Mouse (Mus musculus) small intestine, adult 2 months (tissue): ENCODE measurements around the gene Krt87. TPM values are rescaled to one million over a fixed set of nuclear protein-coding genes. Genes with fewer than 3 reads are reported as not detected.

ENCODE experiments used
- H3K27ac ChIP-seq: fragments of 200-500 bp; 2 replicates; pipeline ENCODE4 v1.5.1; 2012; ENCODE audit warnings: low read depth, low read length, control low read depth, inconsistent platforms; ENCODE audit not compliant: insufficient read depth
- H3K27me3 ChIP-seq: fragments of 200-500 bp; 2 replicates; pipeline ENCODE4 v1.6.1; 2012; ENCODE audit warnings: mild to moderate bottlenecking, moderate library complexity, low read length, inconsistent platforms; ENCODE audit not compliant: control insufficient read depth, insufficient read depth
- H3K36me3 ChIP-seq: fragments of 200-500 bp; 2 replicates; pipeline ENCODE4 v1.6.1; 2012; ENCODE audit warnings: mild to moderate bottlenecking, low read length, control low read depth, inconsistent platforms; ENCODE audit not compliant: control insufficient read depth, insufficient read depth
- H3K4me1 ChIP-seq: fragments of 200-500 bp; 2 replicates; pipeline ENCODE4 v1.6.1; 2012; ENCODE audit warnings: low read length, inconsistent platforms, mixed read lengths; ENCODE audit not compliant: control insufficient read depth, insufficient read depth, insufficient read length
- H3K4me3 ChIP-seq: fragments of 200-500 bp; 2 replicates; pipeline ENCODE4 v1.5.1; 2012; ENCODE audit warnings: low read depth, mild to moderate bottlenecking, control low read depth, inconsistent platforms, low read length, moderate library complexity
- CTCF ChIP-seq: fragments of 200-500 bp; IDR thresholded peaks from 2 replicates; pipeline ENCODE4 v1.5.1; 2012; ENCODE audit warnings: low read depth, mild to moderate bottlenecking, control low read depth, inconsistent platforms, low read length, moderate library complexity, mixed read lengths; ENCODE audit not compliant: insufficient replicate concordance, insufficient read length; ENCODE audit errors: extremely low read depth
- POLR2A ChIP-seq: fragments of 200-500 bp; IDR thresholded peaks from 2 replicates; pipeline ENCODE4 v1.6.1; 2012; ENCODE audit warnings: low read depth, mild to moderate bottlenecking, control low read depth, inconsistent platforms, low read length, moderate library complexity
- WGBS: fragments of 180-500 bp; shearing (Covaris S2); methylation state at CpG from one replicate; pipeline ENCODE4 v1.1.7; 2018; 5-methylcytosine and 5-hydroxymethylcytosine counted together
- polyA plus RNA-seq: library from polyadenylated mRNA; depleted of rRNA; stranded (reverse); fragments of >200 nt; gene quantifications from 2 replicates; pipeline ENCODE4 v1.2.3, GENCODE M21; 2012

Gene Krt87
- polyA plus RNA-seq, 1 experiment: 0.30 TPM

GRCm38 (mm10) chr15:101454774-101455173, 16.2 kb upstream of the Krt87 start:
- H3K4me1 ChIP-seq: peaks cover 2% of the 10 kb centered on the region; the same call in 1 of the 2 replicates
- H3K27me3 ChIP-seq: no peaks in the 10 kb centered on the region
- TF ChIP-seq CTCF: no peak
- TF ChIP-seq POLR2A: no peak
- no peak overlapping the region for H3K27ac ChIP-seq
- no peak overlapping the region for H3K4me3 ChIP-seq
- no peaks in the 10 kb centered on the region for H3K36me3 ChIP-seq
- 54% methylated on average over 8 of the region's 8 CpGs for WGBS

GRCm38 (mm10) chr15:101453093-101453736, 14.6 kb upstream of the Krt87 start:
- no peaks in the 10 kb centered on the region for H3K36me3 ChIP-seq
- TF ChIP-seq CTCF (peak; percentile 83), POLR2A (no peak)
- no peaks in the 10 kb centered on the region for H3K27me3 ChIP-seq
- 8% methylated on average over 13 of the region's 13 CpGs for WGBS
- H3K4me1 ChIP-seq: peaks cover 2% of the 10 kb centered on the region; the same call in 1 of the 2 replicates
- H3K27ac ChIP-seq: no peak overlapping the region
- 0 out of 2 replicates have a peak overlapping the region, but pooled peaks have one; percentile 10 for H3K4me3 ChIP-seq

GRCm38 (mm10) chr15:101447444-101447843, 8.8 kb upstream of the Krt87 start, which contains the start of gene Krt88:
Krt88 (plus strand) TSS chr15:101447744.
- H3K4me1 ChIP-seq: peaks cover 2% of the 10 kb centered on the region; the same call in 1 of the 2 replicates
- H3K36me3 ChIP-seq: no peaks in the 10 kb centered on the region
- H3K4me3 ChIP-seq: no peak within 1 kb of the TSS
- WGBS: 68% methylated on average over 2 of the region's 2 CpGs
- no peaks in the 10 kb centered on the region for H3K27me3 ChIP-seq
- H3K27ac ChIP-seq: no peak within 1 kb of the TSS
- TF ChIP-seq CTCF (no peak), POLR2A (no peak)

GRCm38 (mm10) chr15:101446572-101446971, 8.0 kb upstream of the Krt87 start:
- peaks cover 2% of the 10 kb centered on the region; the same call in 1 of the 2 replicates for H3K4me1 ChIP-seq
- no peaks in the 10 kb centered on the region for H3K27me3 ChIP-seq
- no peaks in the 10 kb centered on the region for H3K36me3 ChIP-seq
- 28% methylated on average over 11 of the region's 11 CpGs for WGBS
- TF ChIP-seq CTCF (peak; percentile 3; the same call in 1 of the 2 replicates), POLR2A (no peak)
- H3K4me3 ChIP-seq: no peak overlapping the region
- H3K27ac ChIP-seq: no peak overlapping the region

- H3K4me1 ChIP-seq: peaks cover 8% of the 10 kb centered on the region
- 79% methylated on average over 4 of the region's 4 CpGs for WGBS
- H3K27me3 ChIP-seq: peaks cover 9% of the 10 kb centered on the region
Observed at GRCm38 (mm10) chr15:101440837-101441236, 2.2 kb upstream of the Krt87 start.

GRCm38 (mm10) chr15:101436611-101437010, 2.0 kb downstream of the Krt87 start:
- TF ChIP-seq CTCF (no peak), POLR2A (no peak)
- Histone ChIP-seq H3K4me3 (no peak overlapping the region), H3K4me1 (peaks cover 8% of the 10 kb centered on the region), H3K36me3 (no peaks in the 10 kb centered on the region), H3K27ac (no peak overlapping the region), H3K27me3 (peaks cover 9% of the 10 kb centered on the region)
- WGBS: 44% methylated on average over 7 of the region's 7 CpGs

More at GRCm38 (mm10) chr15:101440837-101441236, 2.2 kb upstream of the Krt87 start:
- Histone ChIP-seq H3K27ac (no peak overlapping the region), H3K36me3 (no peaks in the 10 kb centered on the region), H3K4me3 (no peak overlapping the region)
- no peak for TF ChIP-seq CTCF
- no peak for TF ChIP-seq POLR2A

- peaks cover 15% of the 10 kb centered on the region for H3K36me3 ChIP-seq
- H3K4me3 ChIP-seq: no peak overlapping the region
- H3K27ac ChIP-seq: no peak overlapping the region
- H3K27me3 ChIP-seq: no peaks in the 10 kb centered on the region
- H3K4me1 ChIP-seq: no peaks in the 10 kb centered on the region
- TF ChIP-seq POLR2A: no peak
- TF ChIP-seq CTCF: no peak
- 29% methylated on average over 5 of the region's 5 CpGs for WGBS
Observed at GRCm38 (mm10) chr15:101424914-101425313, 13.7 kb downstream of the Krt87 start.
